Mouse (Mus musculus) spleen, adult 12 weeks (tissue): ENCODE measurements around the gene Vps4b.
A peak's percentile ranks its signal among the peaks of the same experiment; 100 is the strongest.
"Not testable (repeated sequence)": the region's sequence is repeated elsewhere in the genome, so short reads cannot be mapped to it uniquely, and the experiment has no call there.

Source experiments
- DNase-seq: peaks from one replicate; pipeline ENCODE4 v3.0.0; 2022; ENCODE audit warnings: low spot score

Gene Vps4b

GRCm38 (mm10) chr1:106752013-106752412 is 44.5 kb downstream of the Vps4b start:
- DNase-seq, result no peak

GRCm38 (mm10) chr1:106750656-106751055 is 45.9 kb downstream of the Vps4b start:
- DNase-seq, result no peak

GRCm38 (mm10) chr1:106748555-106749315 is 47.8 kb downstream of the Vps4b start:
- DNase-seq, result no peak

GRCm38 (mm10) chr1:106742980-106743379 is 53.5 kb downstream of the Vps4b start:
- no peak for DNase-seq

GRCm38 (mm10) chr1:106740735-106741134 is 55.8 kb downstream of the Vps4b start:
- no peak for DNase-seq

GRCm38 (mm10) chr1:106739810-106740209 is 56.7 kb downstream of the Vps4b start:
- no peak for DNase-seq

GRCm38 (mm10) chr1:106738092-106738491 is 58.4 kb downstream of the Vps4b start:
- DNase-seq, result peak; percentile 12

GRCm38 (mm10) chr1:106736211-106736610 is 60.3 kb downstream of the Vps4b start:
- DNase-seq, result no peak

GRCm38 (mm10) chr1:106735586-106735985 is 60.9 kb downstream of the Vps4b start:
- DNase-seq, result no peak

- DNase-seq, result no peak
Observed at GRCm38 (mm10) chr1:106722061-106722460, 74.5 kb downstream of the Vps4b start.

- DNase-seq, result not testable (repeated sequence)
Observed at GRCm38 (mm10) chr1:106717736-106718135, 78.8 kb downstream of the Vps4b start.

GRCm38 (mm10) chr1:106717071-106717601 is 79.4 kb downstream of the Vps4b start:
- peak; percentile 18 for DNase-seq

GRCm38 (mm10) chr1:106716141-106716540 is 80.4 kb downstream of the Vps4b start:
- DNase-seq, result no peak

- no peak for DNase-seq
Observed at GRCm38 (mm10) chr1:106715111-106716083, 81.1 kb downstream of the Vps4b start.

- DNase-seq, result no peak
Observed at GRCm38 (mm10) chr1:106714530-106714981, 82.0 kb downstream of the Vps4b start.
